33 mouse cellular contexts compared by ENCODE assay signal in the genomic region with DNA sequence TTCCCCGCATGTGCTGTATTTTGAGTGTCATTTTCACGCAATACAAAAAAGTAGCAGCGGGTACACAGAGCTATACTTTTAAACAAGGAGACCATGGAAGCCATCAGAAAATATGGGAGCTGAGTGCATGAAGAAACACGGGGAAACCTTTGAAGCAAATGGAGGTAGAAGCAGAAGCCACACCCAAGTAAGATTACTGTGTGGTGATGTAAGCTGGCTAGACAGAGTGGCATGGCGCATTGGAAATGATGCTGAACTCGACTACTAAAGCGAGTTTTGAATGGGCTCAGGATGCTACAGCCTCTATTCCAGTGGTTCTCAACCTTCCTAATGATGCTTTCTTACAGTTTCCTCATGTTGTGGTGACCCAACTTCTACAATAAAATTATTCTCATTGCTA. TPM values are rescaled to one million over a fixed set of nuclear protein-coding genes. Genes with fewer than 3 reads are reported as not detected.
DNase-seq lines count a peak whose midpoint lies in the region; ATAC-seq and TF ChIP-seq lines count a peak whose summit lies in the region.
"Had no signal": no experiment of that assay in that cellular context is flagged by ENCODE, and none has a peak within 500 bp of the region (broad histone marks: within the 10 kb centered on the region; RNA-seq: fewer than 3 reads in every experiment).

No protein-coding gene starts in this region.

- no peak for DNase-seq in heart, adult 2 months
- DNase-seq in liver, embryonic 14.5 days (ENCODE audit: low read depth in 3 of 3, low spot score in 3 of 3) = no peak
- no peak for DNase-seq in frontal cortex, postnatal 25 days (ENCODE audit: low spot score in 2 of 2)
- no peak for DNase-seq in cerebellum, adult 8-10 months
- no peak for DNase-seq in ovary, postnatal 10 days (ENCODE audit: low spot score)
- DNase-seq: adrenal gland, postnatal 10 days; cerebellum, adult 18-20 months; cerebellum, postnatal 25 days; gastrocnemius, adult 2 months; kidney, adult 18-20 months; kidney, postnatal 25 days; lung, adult 2 months; lung, postnatal 10 days; right cerebral cortex, postnatal 4 days; thymus, adult 18-20 months; thymus, postnatal 25 days had no signal

- no peak overlapping the region for H3K4me3 ChIP-seq in heart, embryonic 12.5 days
- H3K4me3 ChIP-seq in heart, adult 2 months = no peak overlapping the region
- peak overlapping the region; percentile 48 for H3K4me3 ChIP-seq in bone marrow, adult 2 months (replicated peaks; ENCODE audit: control insufficient read depth, low read depth, low read length)
- peak overlapping the region; percentile 73 to 99 for H3K4me3 ChIP-seq in liver, embryonic 14.5 days (ENCODE audit: insufficient read depth in 1 of 2, low read depth in 2 of 2, low read length in 2 of 2)
- H3K4me3 ChIP-seq: embryonic facial prominence, embryonic 10.5 days; embryonic facial prominence, embryonic 15.5 days; forebrain, embryonic 10.5 days; forebrain, embryonic 15.5 days; gastrocnemius, adult 2 months; hindbrain, embryonic 15.5 days; kidney, embryonic 15.5 days; limb, embryonic 13.5 days; midbrain, embryonic 10.5 days; myocyte; neural tube, embryonic 12.5 days had no signal

- peaks cover 28% of the 10 kb centered on the region for H3K4me1 ChIP-seq in heart, embryonic 12.5 days (replicated peaks)
- no peaks in the 10 kb centered on the region for H3K4me1 ChIP-seq in heart, adult 2 months (ENCODE audit: control insufficient read depth, insufficient read depth, low read length)
- H3K4me1 ChIP-seq in bone marrow, adult 2 months (ENCODE audit: control insufficient read depth, insufficient read depth, low read length) = peaks cover 1% of the 10 kb centered on the region; the same call in 1 of the 2 replicates
- H3K4me1 ChIP-seq in liver, embryonic 14.5 days (replicated peaks; ENCODE audit: control insufficient read depth in 2 of 2, insufficient read depth in 2 of 2, low read length in 1 of 2) = peaks cover 23 to 40% of the 10 kb centered on the region in 2 experiments
- H3K4me1 ChIP-seq: embryonic facial prominence, embryonic 10.5 days; embryonic facial prominence, embryonic 15.5 days; forebrain, embryonic 15.5 days; hindbrain, embryonic 15.5 days; kidney, embryonic 15.5 days; limb, embryonic 13.5 days; neural tube, embryonic 12.5 days had no signal

- no peak for TF ChIP-seq EP300 in heart, adult 2 months (IDR thresholded peaks at IDR 0.05; ENCODE audit: insufficient read depth, low read depth, low read length)
- TF ChIP-seq EP300 in liver, embryonic 14.5 days (IDR thresholded peaks at IDR 0.05; ENCODE audit: low read depth) = no peak; the same call in 1 of the 2 replicates

- WGBS in heart, embryonic 12.5 days = 89% methylated on average over 7 of the region's 7 CpGs
- WGBS in heart, adult 2 months = 92% methylated on average over 7 of the region's 7 CpGs
- WGBS in bone marrow, adult 2 months = 90% methylated on average over 7 of the region's 7 CpGs
- WGBS in liver, embryonic 14.5 days (ENCODE audit: insufficient replicate concordance) = 69% methylated on average over 7 of the region's 7 CpGs

- H3K79me2 ChIP-seq in heart, adult 2 months (replicated peaks; ENCODE audit: control insufficient read depth, insufficient read depth, low read length) = no peaks in the 10 kb centered on the region

- intact Hi-C loops in heart, adult 2 months (cut with DNase I) = no loop called here

- TF ChIP-seq CTCF in heart, adult 2 months (IDR thresholded peaks at IDR 0.05) = no peak
- TF ChIP-seq CTCF in bone marrow, adult 2 months (IDR thresholded peaks at IDR 0.05; ENCODE audit: control insufficient read depth, insufficient read depth, low read length) = no peak
- TF ChIP-seq CTCF in liver, embryonic 14.5 days (IDR thresholded peaks at IDR 0.05; ENCODE audit: low read depth) = no peak

- H3K36me3 ChIP-seq in heart, embryonic 12.5 days = peaks cover 37% of the 10 kb centered on the region
- H3K36me3 ChIP-seq in heart, adult 2 months (ENCODE audit: control insufficient read depth, insufficient read depth, low read length) = peaks cover 2% of the 10 kb centered on the region; the same call in 1 of the 2 replicates
- H3K36me3 ChIP-seq in liver, embryonic 14.5 days (replicated peaks; ENCODE audit: control insufficient read depth, insufficient read depth, low read depth) = peaks cover 63% of the 10 kb centered on the region
- H3K36me3 ChIP-seq: forebrain, embryonic 15.5 days; hindbrain, embryonic 15.5 days; limb, embryonic 13.5 days; neural tube, embryonic 12.5 days had no signal

- TF ChIP-seq POLR2A in heart, adult 2 months (IDR thresholded peaks at IDR 0.05; ENCODE audit: insufficient read depth, low read depth, low read length) = no peak
- TF ChIP-seq POLR2A in bone marrow, adult 2 months (IDR thresholded peaks at IDR 0.05; ENCODE audit: borderline replicate concordance, control insufficient read depth, low read depth, low read length) = no peak

- no peaks in the 10 kb centered on the region for H3K27me3 ChIP-seq in heart, embryonic 12.5 days (replicated peaks)
- H3K27me3 ChIP-seq in heart, adult 2 months (ENCODE audit: control insufficient read depth, insufficient read depth, low read length) = no peaks in the 10 kb centered on the region
- no peaks in the 10 kb centered on the region for H3K27me3 ChIP-seq in liver, embryonic 14.5 days (ENCODE audit: control insufficient read depth, insufficient read depth, low read length)
- H3K27me3 ChIP-seq: embryonic facial prominence, embryonic 15.5 days; forebrain, embryonic 15.5 days; hindbrain, embryonic 15.5 days; kidney, embryonic 15.5 days; limb, embryonic 13.5 days; neural tube, embryonic 12.5 days; Patski had no signal

- peak overlapping the region; percentile 36; the same call in 1 of the 2 replicates for H3K4me2 ChIP-seq in heart, embryonic 12.5 days
- peak overlapping the region; percentile 67 for H3K4me2 ChIP-seq in liver, embryonic 14.5 days (ENCODE audit: low read depth)
- H3K4me2 ChIP-seq: embryonic facial prominence, embryonic 15.5 days; forebrain, embryonic 15.5 days; hindbrain, embryonic 15.5 days; kidney, embryonic 15.5 days; limb, embryonic 13.5 days; neural tube, embryonic 12.5 days had no signal

- H3K9me3 ChIP-seq in heart, embryonic 12.5 days (replicated peaks) = no peaks in the 10 kb centered on the region
- H3K9me3 ChIP-seq in liver, embryonic 14.5 days (ENCODE audit: control insufficient read depth, low read length) = no peaks in the 10 kb centered on the region
- H3K9me3 ChIP-seq: embryonic facial prominence, embryonic 10.5 days; embryonic facial prominence, embryonic 15.5 days; forebrain, embryonic 10.5 days; forebrain, embryonic 15.5 days; hindbrain, embryonic 15.5 days; kidney, embryonic 15.5 days; limb, embryonic 13.5 days; midbrain, embryonic 10.5 days; neural tube, embryonic 12.5 days had no signal

- no peak for ATAC-seq in heart, embryonic 12.5 days (ENCODE audit: insufficient number of reproducible peaks, low FRiP score)
- ATAC-seq in erythroid progenitor cell, adult 5-6 weeks (replicated peaks; ENCODE audit: low FRiP score, poor library complexity, severe bottlenecking) = peak; percentile 66
- no peak for ATAC-seq in liver, embryonic 14.5 days (ENCODE audit: insufficient read depth)
- ATAC-seq: forebrain, embryonic 15.5 days; inflammation-experienced regulatory T-cells, adult 6 months had no signal

- H3K9ac ChIP-seq in heart, embryonic 12.5 days = no peak overlapping the region
- no peak overlapping the region for H3K9ac ChIP-seq in heart, adult 2 months (ENCODE audit: low read depth, low read length)
- H3K9ac ChIP-seq in liver, embryonic 14.5 days (replicated peaks) = peak overlapping the region; percentile 92
- H3K9ac ChIP-seq: embryonic facial prominence, embryonic 15.5 days; forebrain, embryonic 15.5 days; hindbrain, embryonic 15.5 days; kidney, embryonic 15.5 days; limb, embryonic 13.5 days; neural tube, embryonic 12.5 days had no signal

- H3K27ac ChIP-seq in heart, embryonic 12.5 days (ENCODE audit: poor library complexity, severe bottlenecking) = 0 out of 2 replicates have a peak overlapping the region, but pooled peaks have one; percentile 85
- no peak overlapping the region for H3K27ac ChIP-seq in heart, adult 2 months
- H3K27ac ChIP-seq in bone marrow, adult 2 months (ENCODE audit: control insufficient read depth, insufficient read depth, low read depth, low read length, poor library complexity) = peak overlapping the region; percentile 43; the same call in 1 of the 2 replicates
- peak overlapping the region; percentile 98 for H3K27ac ChIP-seq in liver, embryonic 14.5 days
- H3K27ac ChIP-seq: embryonic facial prominence, embryonic 10.5 days; embryonic facial prominence, embryonic 15.5 days; forebrain, embryonic 10.5 days; forebrain, embryonic 15.5 days; gastrocnemius, adult 2 months; hindbrain, embryonic 15.5 days; kidney, embryonic 15.5 days; limb, embryonic 13.5 days; macrophage; midbrain, embryonic 10.5 days; neural tube, embryonic 12.5 days; stomach, postnatal 0 days had no signal

RNA-seq across cellular contexts. Expression of gene Tom1l1, which starts 11.1 kb away (rescaled TPM):
- 43.6 and 43.8 TPM in 2 replicates for polyA plus RNA-seq in heart, embryonic 12.5 days (2016; fragmentation: Nextera tagmentation; extraction: Ambion mirVana)
- 10 to 100 TPM; 15.4 to 16.5 TPM for total RNA-seq in heart, adult 2 months (2021)
- polyA plus RNA-seq in heart, adult 2 months (2012; rRNA removed) = 5.6 and 10.0 TPM in 2 replicates
- polyA plus RNA-seq in bone marrow, adult 2 months (2011; ENCODE audit: insufficient read depth, insufficient read length, low replicate concordance, missing spikeins) = 21.7 and 24.3 TPM in 2 replicates
- 183 and 280 TPM in 2 replicates for total RNA-seq in erythroid progenitor cell, adult 5-6 weeks (2015; ENCODE audit: low replicate concordance)
- 256 and 270 TPM in 2 replicates for total RNA-seq in erythroid progenitor cell, adult 5-6 weeks (2017; ENCODE audit: low replicate concordance)
- polyA plus RNA-seq in liver, embryonic 14.5 days (2012; rRNA removed) = 13.6 and 26.6 TPM in 2 replicates
- polyA plus RNA-seq in liver, embryonic 14.5 days (2014; fragmentation: Nextera tagmentation; extraction: Ambion mirVana) = 58.9 and 60.6 TPM in 2 replicates

RNA-seq across cellular contexts. Expression of gene Cox11, which starts 39.1 kb away (rescaled TPM):
- 42.8 and 43.4 TPM in 2 replicates for polyA plus RNA-seq in heart, embryonic 12.5 days (2016; fragmentation: Nextera tagmentation; extraction: Ambion mirVana)
- total RNA-seq in heart, adult 2 months (2021) = 10 to 100 TPM; 19.8 to 26.0 TPM
- polyA plus RNA-seq in heart, adult 2 months (2012; rRNA removed) = 15.4 and 17.3 TPM in 2 replicates
- 14.5 and 17.5 TPM in 2 replicates for polyA plus RNA-seq in bone marrow, adult 2 months (2011; ENCODE audit: insufficient read depth, insufficient read length, low replicate concordance, missing spikeins)
- 78.8 and 83.3 TPM in 2 replicates for total RNA-seq in erythroid progenitor cell, adult 5-6 weeks (2015; ENCODE audit: low replicate concordance)
- total RNA-seq in erythroid progenitor cell, adult 5-6 weeks (2017; ENCODE audit: low replicate concordance) = 48.9 and 82.8 TPM in 2 replicates
- polyA plus RNA-seq in liver, embryonic 14.5 days (2012; rRNA removed) = 16.3 and 17.4 TPM in 2 replicates
- polyA plus RNA-seq in liver, embryonic 14.5 days (2014; fragmentation: Nextera tagmentation; extraction: Ambion mirVana) = 16.0 and 17.3 TPM in 2 replicates

RNA-seq across cellular contexts. Expression of gene Stxbp4, which starts 39.1 kb away (rescaled TPM):
- 15.1 and 16.5 TPM in 2 replicates for polyA plus RNA-seq in heart, embryonic 12.5 days (2016; fragmentation: Nextera tagmentation; extraction: Ambion mirVana)
- total RNA-seq in heart, adult 2 months (2021) = 1 to 10 TPM; 5.0 to 5.2 TPM
- 1.8 and 3.9 TPM in 2 replicates for polyA plus RNA-seq in heart, adult 2 months (2012; rRNA removed)
- polyA plus RNA-seq in bone marrow, adult 2 months (2011; ENCODE audit: insufficient read depth, insufficient read length, low replicate concordance, missing spikeins) = 3.5 and 3.8 TPM in 2 replicates
- total RNA-seq in erythroid progenitor cell, adult 5-6 weeks (2015; ENCODE audit: low replicate concordance) = 53.0 and 65.4 TPM in 2 replicates
- 47.2 and 50.9 TPM in 2 replicates for total RNA-seq in erythroid progenitor cell, adult 5-6 weeks (2017; ENCODE audit: low replicate concordance)
- 2.1 and 2.6 TPM in 2 replicates for polyA plus RNA-seq in liver, embryonic 14.5 days (2012; rRNA removed)
- 4.8 and 6.2 TPM in 2 replicates for polyA plus RNA-seq in liver, embryonic 14.5 days (2014; fragmentation: Nextera tagmentation; extraction: Ambion mirVana)

Comparison
In these comparisons a context has a peak if more than half of its experiments do, and no peak if none do; other contexts are left out.
1. H3K4me3 ChIP-seq: peak in bone marrow, adult 2 months (single experiment) and liver, embryonic 14.5 days (2 of 2); none in heart, embryonic 12.5 days (single experiment) and heart, adult 2 months (single experiment).